In the genomic region with DNA sequence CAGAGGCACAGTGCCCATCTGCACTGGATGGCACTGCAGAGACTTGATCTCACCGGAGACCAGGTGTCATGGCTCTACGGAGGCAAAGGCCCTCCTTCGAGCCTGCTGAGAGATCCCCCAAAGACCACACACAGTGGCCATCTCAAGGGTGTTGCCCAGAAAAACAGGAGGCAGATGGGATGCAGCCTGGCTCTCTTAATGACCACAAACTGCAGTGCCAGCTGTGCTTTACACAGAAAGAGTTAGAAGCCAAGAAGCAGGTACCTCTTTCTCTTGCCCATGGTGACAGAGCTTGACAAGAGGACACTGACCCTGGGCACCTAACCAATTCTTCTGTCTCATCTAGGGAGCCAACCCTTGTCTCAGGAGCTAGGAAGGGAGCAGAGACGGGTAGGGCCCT, we compare ENCODE assay signal across 13 mouse cellular contexts. TPM values are rescaled to one million over a fixed set of nuclear protein-coding genes. Genes with fewer than 3 reads are reported as not detected.
DNase-seq lines count a peak whose midpoint lies in the region; ATAC-seq and TF ChIP-seq lines count a peak whose summit lies in the region.
"Had no signal": no experiment of that assay in that cellular context is flagged by ENCODE, and none has a peak within 500 bp of the region (broad histone marks: within the 10 kb centered on the region; RNA-seq: fewer than 3 reads in every experiment).

No protein-coding gene starts in this region.

- H3K4me1 ChIP-seq in forebrain, embryonic 10.5 days = peaks cover 95% of the 10 kb centered on the region
- H3K4me1 ChIP-seq in forebrain, postnatal 0 days (ENCODE audit: insufficient read depth) = peaks cover 12% of the 10 kb centered on the region; the same call in 1 of the 2 replicates
- H3K4me1 ChIP-seq in lung, embryonic 14.5 days (ENCODE audit: insufficient read depth) = peaks cover 10% of the 10 kb centered on the region; the same call in 1 of the 2 replicates
- H3K4me1 ChIP-seq in lung, adult 2 months (ENCODE audit: control insufficient read depth, insufficient read depth, low read length) = peaks cover 3% of the 10 kb centered on the region; the same call in 1 of the 2 replicates
- H3K4me1 ChIP-seq in midbrain, embryonic 11.5 days (ENCODE audit: control insufficient read depth, insufficient read depth, low read length) = peaks cover 60% of the 10 kb centered on the region
- peaks cover 36% of the 10 kb centered on the region for H3K4me1 ChIP-seq in kidney, embryonic 16.5 days (ENCODE audit: insufficient read depth, low read length)

- WGBS in forebrain, embryonic 10.5 days = 67% methylated on average over 4 of the region's 4 CpGs
- 61% methylated on average over 4 of the region's 4 CpGs for WGBS in forebrain, postnatal 0 days
- WGBS in lung, embryonic 14.5 days = 37% methylated on average over 4 of the region's 4 CpGs
- 58% methylated on average over 4 of the region's 4 CpGs for WGBS in lung, adult 2 months
- 41% methylated on average over 4 of the region's 4 CpGs for WGBS in midbrain, embryonic 11.5 days
- 44% methylated on average over 4 of the region's 4 CpGs for WGBS in kidney, embryonic 16.5 days

- no peak for DNase-seq in forebrain, embryonic 10.5 days (ENCODE audit: extremely low spot score, low spot score)
- no peak for DNase-seq in forebrain, postnatal 0 days
- no peak for DNase-seq in lung, embryonic 14.5 days
- DNase-seq in lung, adult 2 months = no peak
- DNase-seq in midbrain, embryonic 11.5 days (ENCODE audit: low spot score, missing footprints) = peak; percentile 88
- no peak for DNase-seq in cerebellum, postnatal 36 days
- no peak for DNase-seq in cerebellum, postnatal 4 days (ENCODE audit: low spot score in 2 of 2)
- DNase-seq: adrenal gland, adult 8-10 months; cerebellum, adult 9-11 months; kidney, postnatal 14 days had no signal

- H3K9ac ChIP-seq in forebrain, postnatal 0 days = no peak overlapping the region
- no peak overlapping the region for H3K9ac ChIP-seq in lung, embryonic 14.5 days
- H3K9ac ChIP-seq in midbrain, embryonic 11.5 days (ENCODE audit: low read length) = no peak overlapping the region
- H3K9ac ChIP-seq in kidney, embryonic 16.5 days (replicated peaks; ENCODE audit: low read length) = no peak overlapping the region; the same call in 1 of the 2 replicates

- peaks cover 76% of the 10 kb centered on the region for H3K27me3 ChIP-seq in forebrain, embryonic 10.5 days (ENCODE audit: poor library complexity, severe bottlenecking)
- no peaks in the 10 kb centered on the region for H3K27me3 ChIP-seq in forebrain, postnatal 0 days (ENCODE audit: insufficient read depth, low read length)
- no peaks in the 10 kb centered on the region for H3K27me3 ChIP-seq in lung, embryonic 14.5 days (ENCODE audit: insufficient read depth, low read length)
- H3K27me3 ChIP-seq in midbrain, embryonic 11.5 days (ENCODE audit: control insufficient read depth, insufficient read depth, low read length) = peaks cover 27% of the 10 kb centered on the region; the same call in 1 of the 2 replicates
- H3K27me3 ChIP-seq in kidney, embryonic 16.5 days (ENCODE audit: insufficient read depth, low read length) = no peaks in the 10 kb centered on the region; the same call in 1 of the 2 replicates

- no peak for TF ChIP-seq POLR2A in lung, adult 2 months (IDR thresholded peaks at IDR 0.05; ENCODE audit: borderline replicate concordance, extremely low read depth, low read depth, low read length)

- H3K9me3 ChIP-seq in forebrain, embryonic 10.5 days = no peaks in the 10 kb centered on the region
- no peaks in the 10 kb centered on the region for H3K9me3 ChIP-seq in forebrain, postnatal 0 days (ENCODE audit: low read length)
- no peaks in the 10 kb centered on the region for H3K9me3 ChIP-seq in lung, embryonic 14.5 days (ENCODE audit: low read depth, low read length)
- no peaks in the 10 kb centered on the region for H3K9me3 ChIP-seq in midbrain, embryonic 11.5 days (ENCODE audit: control insufficient read depth, low read length)
- H3K9me3 ChIP-seq in kidney, embryonic 16.5 days (ENCODE audit: low read length) = no peaks in the 10 kb centered on the region
- H3K9me3 ChIP-seq: heart, embryonic 10.5 days had no signal

- peak overlapping the region; percentile 78 for H3K27ac ChIP-seq in forebrain, embryonic 10.5 days
- no peak overlapping the region for H3K27ac ChIP-seq in forebrain, postnatal 0 days (ENCODE audit: low read depth, low read length)
- 0 out of 2 replicates have a peak overlapping the region, but pooled peaks have one; percentile 6 for H3K27ac ChIP-seq in lung, embryonic 14.5 days (ENCODE audit: low read depth)
- peak overlapping the region; percentile 78 for H3K27ac ChIP-seq in midbrain, embryonic 11.5 days (ENCODE audit: low read depth, low read length)
- no peak overlapping the region for H3K27ac ChIP-seq in kidney, embryonic 16.5 days (ENCODE audit: low read length)

- H3K4me3 ChIP-seq in forebrain, embryonic 10.5 days = peak overlapping the region; percentile 36
- no peak overlapping the region for H3K4me3 ChIP-seq in forebrain, postnatal 0 days (ENCODE audit: low read depth, low read length)
- no peak overlapping the region for H3K4me3 ChIP-seq in lung, embryonic 14.5 days (ENCODE audit: low read depth, low read length)
- no peak overlapping the region for H3K4me3 ChIP-seq in lung, adult 2 months (replicated peaks; ENCODE audit: extremely low read depth, low read depth, low read length)
- no peak overlapping the region for H3K4me3 ChIP-seq in midbrain, embryonic 11.5 days (ENCODE audit: low read depth, low read length)
- no peak overlapping the region for H3K4me3 ChIP-seq in kidney, embryonic 16.5 days (ENCODE audit: low read length)

- no peak overlapping the region for H3K4me2 ChIP-seq in forebrain, postnatal 0 days (ENCODE audit: low read depth)
- no peak overlapping the region for H3K4me2 ChIP-seq in lung, embryonic 14.5 days
- H3K4me2 ChIP-seq in midbrain, embryonic 11.5 days = no peak overlapping the region
- H3K4me2 ChIP-seq in kidney, embryonic 16.5 days (replicated peaks; ENCODE audit: low read depth, low read length) = no peak overlapping the region

- ATAC-seq in forebrain, postnatal 0 days = no peak
- no peak for ATAC-seq in lung, embryonic 14.5 days (ENCODE audit: insufficient read depth)
- ATAC-seq in midbrain, embryonic 11.5 days (ENCODE audit: low FRiP score) = no peak
- ATAC-seq in kidney, embryonic 16.5 days (ENCODE audit: low FRiP score, low TSS enrichment) = no peak
- ATAC-seq: inflammation-experienced regulatory T-cells, adult 6 months had no signal

- peaks cover 85% of the 10 kb centered on the region for H3K36me3 ChIP-seq in forebrain, embryonic 10.5 days (replicated peaks)
- H3K36me3 ChIP-seq in forebrain, postnatal 0 days (ENCODE audit: insufficient read depth) = peaks cover 59% of the 10 kb centered on the region
- peaks cover 74% of the 10 kb centered on the region for H3K36me3 ChIP-seq in lung, embryonic 14.5 days (ENCODE audit: insufficient read depth)
- H3K36me3 ChIP-seq in midbrain, embryonic 11.5 days (ENCODE audit: control insufficient read depth, insufficient read depth, low read length) = peaks cover 7% of the 10 kb centered on the region; the same call in 1 of the 2 replicates
- H3K36me3 ChIP-seq in kidney, embryonic 16.5 days (ENCODE audit: insufficient read depth, low read length) = peaks cover 57% of the 10 kb centered on the region

- TF ChIP-seq CTCF in forebrain, postnatal 0 days (IDR thresholded peaks at IDR 0.05; ENCODE audit: low read depth) = no peak
- no peak for TF ChIP-seq CTCF in lung, embryonic 14.5 days (IDR thresholded peaks at IDR 0.05; ENCODE audit: low read depth)
- TF ChIP-seq CTCF in lung, adult 2 months (IDR thresholded peaks at IDR 0.05; ENCODE audit: insufficient read depth, low read length) = no peak

RNA-seq across cellular contexts. Expression of a gene that starts 32.4 kb away (rescaled TPM):
- polyA plus RNA-seq in forebrain, embryonic 10.5 days (2016; fragmentation: Nextera tagmentation; extraction: Ambion mirVana) = 0.15 and 0.53 TPM in 2 replicates
- 1.5 and 1.8 TPM in 2 replicates for total RNA-seq in forebrain, postnatal 0 days (2014; rRNA removed)
- 2.0 and 2.5 TPM in 2 replicates for polyA plus RNA-seq in forebrain, postnatal 0 days (2015; fragmentation: Nextera tagmentation; extraction: Ambion mirVana)
- 0.18 and 0.43 TPM in 2 replicates for polyA plus RNA-seq in lung, embryonic 14.5 days (2014; fragmentation: Nextera tagmentation; extraction: Ambion mirVana)
- 4.2 and 5.2 TPM in 2 replicates for polyA plus RNA-seq in lung, adult 2 months (2012; rRNA removed)
- polyA plus RNA-seq in midbrain, embryonic 11.5 days (2014; fragmentation: Nextera tagmentation; extraction: Ambion mirVana) = 0.34 and 0.40 TPM in 2 replicates
- polyA plus RNA-seq in kidney, embryonic 16.5 days (2015; fragmentation: Nextera tagmentation; extraction: Ambion mirVana) = 0.23 and 0.39 TPM in 2 replicates
- polyA plus RNA-seq: inflammation-experienced regulatory T-cells, adult 6 months had no signal

RNA-seq across cellular contexts. Expression of a gene that starts 32.6 kb away (rescaled TPM):
- 7.3 and 7.8 TPM in 2 replicates for polyA plus RNA-seq in forebrain, embryonic 10.5 days (2016; fragmentation: Nextera tagmentation; extraction: Ambion mirVana)
- total RNA-seq in forebrain, postnatal 0 days (2014; rRNA removed) = 9.8 and 11.6 TPM in 2 replicates
- polyA plus RNA-seq in forebrain, postnatal 0 days (2015; fragmentation: Nextera tagmentation; extraction: Ambion mirVana) = 10.5 and 12.4 TPM in 2 replicates
- 10.7 and 12.4 TPM in 2 replicates for polyA plus RNA-seq in lung, embryonic 14.5 days (2014; fragmentation: Nextera tagmentation; extraction: Ambion mirVana)
- 21.7 and 24.1 TPM in 2 replicates for polyA plus RNA-seq in lung, adult 2 months (2012; rRNA removed)
- 7.5 and 8.4 TPM in 2 replicates for polyA plus RNA-seq in midbrain, embryonic 11.5 days (2014; fragmentation: Nextera tagmentation; extraction: Ambion mirVana)
- polyA plus RNA-seq in kidney, embryonic 16.5 days (2015; fragmentation: Nextera tagmentation; extraction: Ambion mirVana) = 16.5 and 19.9 TPM in 2 replicates

Comparison
In these comparisons a context has a peak if more than half of its experiments do, and no peak if none do; other contexts are left out.
1. H3K27ac ChIP-seq: peak in forebrain, embryonic 10.5 days (single experiment), lung, embryonic 14.5 days (single experiment) and midbrain, embryonic 11.5 days (single experiment); none in forebrain, postnatal 0 days (single experiment) and kidney, embryonic 16.5 days (single experiment).